Mouse (Mus musculus) CH12.LX (cell line): ENCODE results near the gene Ffar1. TPM values are rescaled to one million over a fixed set of nuclear protein-coding genes. Genes with fewer than 3 reads are reported as not detected.

ENCODE experiments used
- DNase-seq: peaks from one replicate; pipeline ENCODE4 v3.0.0-alpha.2; 2013; ENCODE audit errors: extremely low read depth
- H3K27ac ChIP-seq: 2 replicates; pipeline ENCODE4 v1.5.1; 2012; ENCODE audit warnings: low read depth, mild to moderate bottlenecking, control low read depth, moderate library complexity; ENCODE audit not compliant: insufficient read depth
- H3K27me3 ChIP-seq: replicated peaks from 2 replicates; pipeline ENCODE3; 2012; ENCODE audit warnings: inconsistent platforms
- H3K36me3 ChIP-seq, 2 experiments: replicated peaks in 1 of 2; 2 replicates each; pipeline versions ENCODE3 to v1.6.1; 2012; ENCODE audit warnings: inconsistent platforms in 1 of 2, low read length in 1 of 2, mild to moderate bottlenecking in 1 of 2, mixed read lengths in 1 of 2, moderate library complexity in 1 of 2; ENCODE audit not compliant: control insufficient read depth in 1 of 2, insufficient read depth in 1 of 2
- H3K4me1 ChIP-seq, 2 experiments: 2 replicates each; pipeline ENCODE4 v1.6.1; 2012; ENCODE audit warnings: inconsistent platforms in 1 of 2, moderate library complexity in 1 of 2; ENCODE audit not compliant: insufficient read depth in 2 of 2, control insufficient read depth in 1 of 2
- H3K4me2 ChIP-seq: 2 replicates; pipeline ENCODE4 v1.6.1; 2012; ENCODE audit warnings: low read depth, mild to moderate bottlenecking, control low read depth; ENCODE audit not compliant: poor library complexity, insufficient read depth, severe bottlenecking
- H3K4me3 ChIP-seq, 3 experiments: fragments of 150-350 bp in 1 of 3; sonication (generic) in 1 of 3; replicated peaks in 1 of 3; 2 replicates each; pipeline versions ENCODE3 to v1.5.1; 2011 to 2012; ENCODE audit warnings: low read depth in 2 of 3, low read length in 2 of 3, mild to moderate bottlenecking in 2 of 3, moderate library complexity in 2 of 3, control low read depth in 1 of 3, improper control_type of control experiment in 1 of 3, inconsistent platforms in 1 of 3, mixed read lengths in 1 of 3; ENCODE audit not compliant: poor library complexity in 1 of 3
- H3K79me2 ChIP-seq: replicated peaks from 2 replicates; pipeline ENCODE4 v1.6.1; 2012; ENCODE audit warnings: mild to moderate bottlenecking, moderate library complexity; ENCODE audit not compliant: control insufficient read depth, poor library complexity, insufficient read depth, severe bottlenecking; ENCODE audit errors: extremely low read depth
- H3K9ac ChIP-seq: 2 replicates; pipeline ENCODE4 v1.6.1; 2012; ENCODE audit warnings: low read depth, mild to moderate bottlenecking, control low read depth, moderate library complexity; ENCODE audit not compliant: insufficient read depth
- H3K9me3 ChIP-seq: replicated peaks from 2 replicates; pipeline ENCODE3; 2012; ENCODE audit warnings: low read length, inconsistent platforms, mixed read lengths
- BHLHE40 ChIP-seq: IDR thresholded peaks from 2 replicates; pipeline ENCODE4 v1.6.1; 2011; ENCODE audit warnings: mild to moderate bottlenecking, low read depth, low read length, improper control_type of control experiment
- CHD1 ChIP-seq: IDR thresholded peaks from 2 replicates; pipeline ENCODE4 v1.6.1; 2012; ENCODE audit warnings: low read depth, low read length, improper control_type of control experiment, inconsistent platforms
- E2F4 ChIP-seq: IDR thresholded peaks from 2 replicates; pipeline ENCODE4 v1.6.1; 2011; ENCODE audit warnings: low read depth, low read length, improper control_type of control experiment; ENCODE audit not compliant: insufficient replicate concordance
- ELF1 ChIP-seq: IDR thresholded peaks from 2 replicates; pipeline ENCODE4 v1.6.1; 2014; ENCODE audit warnings: low read depth, mild to moderate bottlenecking, inconsistent platforms, low read length, improper control_type of control experiment
- EP300 ChIP-seq: IDR thresholded peaks from 2 replicates; pipeline ENCODE4 v1.6.1; 2011; ENCODE audit warnings: low read length, improper control_type of control experiment
- ETS1 ChIP-seq: conservative IDR thresholded peaks from 2 replicates; pipeline ENCODE4 v1.6.1; 2012; ENCODE audit warnings: low read depth, mild to moderate bottlenecking, inconsistent platforms, low read length, improper control_type of control experiment, moderate library complexity
- GABPA ChIP-seq: IDR thresholded peaks from 2 replicates; pipeline ENCODE4 v1.6.1; 2012; ENCODE audit warnings: low read depth, low read length, improper control_type of control experiment, inconsistent platforms; ENCODE audit not compliant: insufficient replicate concordance
- HCFC1 ChIP-seq: IDR thresholded peaks from 2 replicates; pipeline ENCODE4 v1.6.1; 2012; ENCODE audit warnings: low read depth, mild to moderate bottlenecking, inconsistent platforms, low read length, improper control_type of control experiment
- JUN ChIP-seq: IDR thresholded peaks from 2 replicates; pipeline ENCODE4 v1.6.1; 2011; ENCODE audit warnings: low read depth, mild to moderate bottlenecking, low read length, improper control_type of control experiment, moderate library complexity; ENCODE audit not compliant: insufficient read depth
- JUND ChIP-seq: conservative IDR thresholded peaks from 2 replicates; pipeline ENCODE4 v1.6.1; 2011; ENCODE audit warnings: low read depth, low read length, improper control_type of control experiment
- MAFK ChIP-seq: IDR thresholded peaks from 2 replicates; pipeline ENCODE4 v1.6.1; 2011; ENCODE audit warnings: low read length, improper control_type of control experiment; ENCODE audit not compliant: insufficient replicate concordance
- MAX ChIP-seq: IDR thresholded peaks from 2 replicates; pipeline ENCODE4 v1.6.1; 2011; ENCODE audit warnings: low read length, improper control_type of control experiment
- MAZ ChIP-seq: IDR thresholded peaks from 2 replicates; pipeline ENCODE4 v1.6.1; 2012; ENCODE audit warnings: low read depth, mild to moderate bottlenecking, inconsistent platforms, low read length, improper control_type of control experiment, moderate library complexity
- MXI1 ChIP-seq: IDR thresholded peaks from 2 replicates; pipeline ENCODE4 v1.6.1; 2011; ENCODE audit warnings: mild to moderate bottlenecking, low read depth, low read length, improper control_type of control experiment
- MYC ChIP-seq: IDR thresholded peaks from 2 replicates; pipeline ENCODE4 v1.6.1; 2011; ENCODE audit warnings: low read depth, mild to moderate bottlenecking, improper control_type of control experiment, low read length
- NELFE ChIP-seq: IDR thresholded peaks from 2 replicates; pipeline ENCODE4 v1.6.1; 2011; ENCODE audit warnings: low read depth, low read length, improper control_type of control experiment
- NRF1 ChIP-seq: IDR thresholded peaks from 2 replicates; pipeline ENCODE4 v1.6.1; 2014; ENCODE audit warnings: low read depth, mild to moderate bottlenecking, inconsistent platforms, low read length, improper control_type of control experiment, moderate library complexity
- POLR2AphosphoS2 ChIP-seq: IDR thresholded peaks from 2 replicates; pipeline ENCODE4 v1.6.1; 2011; ENCODE audit warnings: low read depth, low read length, improper control_type of control experiment
- RCOR1 ChIP-seq: conservative IDR thresholded peaks from 2 replicates; pipeline ENCODE4 v1.6.1; 2012; ENCODE audit warnings: low read depth, mild to moderate bottlenecking, inconsistent platforms, low read length, improper control_type of control experiment
- TBP ChIP-seq: conservative IDR thresholded peaks from 2 replicates; pipeline ENCODE4 v1.6.1; 2011; ENCODE audit warnings: low read depth, low read length, improper control_type of control experiment
- USF1 ChIP-seq: IDR thresholded peaks from 2 replicates; pipeline ENCODE4 v1.6.1; 2014; ENCODE audit warnings: low read depth, mild to moderate bottlenecking, inconsistent platforms, low read length, improper control_type of control experiment
- USF2 ChIP-seq: conservative IDR thresholded peaks from 2 replicates; pipeline ENCODE4 v1.6.1; 2011; ENCODE audit warnings: low read depth, low read length, improper control_type of control experiment
- ZKSCAN1 ChIP-seq: IDR thresholded peaks from 2 replicates; pipeline ENCODE4 v1.6.1; 2012; ENCODE audit warnings: low read depth, inconsistent platforms, low read length, improper control_type of control experiment, borderline replicate concordance
- dilution Hi-C: fragments of 300-500 bp; cut with MboI; formaldehyde crosslinking; loops from 2 replicates; pipeline ENCODE4 v1.14.3; 2020; ENCODE audit warnings: low sequenced_read_pairs; ENCODE audit not compliant: extremely low pct_unique_long_range_greater_than_20kb, extremely low pct_ligation_motif_present
- in situ Hi-C: fragments of 300-500 bp; cut with MboI; formaldehyde crosslinking; loops from 3 replicates; pipeline ENCODE4 v1.14.3; 2019; ENCODE audit warnings: low sequenced_read_pairs, low pct_ligation_motif_present, low pct_unique_long_range_greater_than_20kb, mixed read lengths
- polyA plus RNA-seq: library from polyadenylated mRNA; unstranded; fragments of >175 nt; gene quantifications from 2 replicates; pipeline ENCODE4 v1.2.1, GENCODE M21; 2012; ENCODE audit warnings: low read depth; ENCODE audit not compliant: insufficient read length
- total RNA-seq, 2 experiments: library from RNA; depleted of rRNA; stranded (reverse); fragments of 300-350 nt in 1 of 2; fragments of >200 nt in 1 of 2; gene quantifications; 2 replicates each; pipeline ENCODE4 v1.2.3; 2012 to 2014

Ffar1 gene
- total and polyA plus RNA-seq, 3 experiments, result 0.34 to 17.2 (median 1.2) TPM

- no peak for DNase-seq
- dilution Hi-C loops, result no loop called here
- no peak overlapping the region for H3K9ac ChIP-seq
- H3K27ac ChIP-seq, result no peak overlapping the region
- no peak overlapping the region for H3K4me3 ChIP-seq
- H3K79me2 ChIP-seq, result no peaks in the 10 kb centered on the region
- H3K27me3 ChIP-seq, result no peaks in the 10 kb centered on the region
- TF ChIP-seq USF1, result no peak
- TF ChIP-seq MXI1, result no peak
- no peak for TF ChIP-seq USF2
- TF ChIP-seq HCFC1, result no peak
- TF ChIP-seq RCOR1, result no peak
- TF ChIP-seq NRF1, result no peak
- TF ChIP-seq JUND, result no peak
- TF ChIP-seq, all 38 proteins: peak for 0
- Histone ChIP-seq H3K36me3 (no peaks in the 10 kb centered on the region), H3K4me1 (peaks cover 11 to 34% of the 10 kb centered on the region in 2 experiments), H3K9me3 (no peaks in the 10 kb centered on the region), H3K4me2 (no peak overlapping the region)
- in situ Hi-C loops, result no loop called here
Measured at GRCm38 (mm10) chr7:30847386-30847785, 14.0 kb downstream of the Ffar1 start.

GRCm38 (mm10) chr7:30846505-30847053, 14.8 kb downstream of the Ffar1 start:
- no peaks in the 10 kb centered on the region for H3K36me3 ChIP-seq
- no peaks in the 10 kb centered on the region for H3K79me2 ChIP-seq
- no peak overlapping the region for H3K4me2 ChIP-seq
- H3K27me3 ChIP-seq, result no peaks in the 10 kb centered on the region
- dilution Hi-C loops (no loop called here), in situ Hi-C loops (no loop called here)
- H3K4me1 ChIP-seq, result peaks cover 13 to 35% of the 10 kb centered on the region in 2 experiments
- TF ChIP-seq GABPA, result no peak
- no peak for TF ChIP-seq NELFE
- TF ChIP-seq ELF1, result no peak
- TF ChIP-seq TBP, result no peak
- TF ChIP-seq MAX, result no peak
- TF ChIP-seq RCOR1, result no peak
- no peak for TF ChIP-seq E2F4
- TF ChIP-seq POLR2AphosphoS2, result no peak
- TF ChIP-seq ETS1, result no peak
- no peak for TF ChIP-seq MAFK
- no peak for TF ChIP-seq HCFC1
- TF ChIP-seq JUND, result no peak
- TF ChIP-seq MYC, result no peak
- TF ChIP-seq ZKSCAN1, result no peak
- no peak for TF ChIP-seq EP300
- no peak for TF ChIP-seq USF1
- no peak for TF ChIP-seq CHD1
- no peak for TF ChIP-seq MAZ
- no peak for TF ChIP-seq BHLHE40
- TF ChIP-seq JUN, result no peak
- no peak overlapping the region for H3K9ac ChIP-seq
- H3K27ac ChIP-seq, result no peak overlapping the region
- H3K4me3 ChIP-seq, result no peak overlapping the region
- H3K9me3 ChIP-seq, result no peaks in the 10 kb centered on the region
- DNase-seq, result no peak
